Mouse (Mus musculus) hindbrain, embryonic 11.5 days (tissue): Measurements from ENCODE around the gene Ctnnd1. TPM values are rescaled to one million over a fixed set of nuclear protein-coding genes. Genes with fewer than 3 reads are reported as not detected.

Experiments
- ATAC-seq: fragments of 200-750 bp; cut with Nextera tagmentation; 2 replicates; pipeline ENCODE4 v1.8.0; 2017; ENCODE audit warnings: mild to moderate bottlenecking, moderate TSS enrichment, moderate library complexity; ENCODE audit not compliant: low FRiP score
- DNase-seq: peaks from one replicate; pipeline ENCODE4 v3.0.0-alpha.2; 2015; ENCODE audit warnings: low spot score
- H3K27ac ChIP-seq: fragments of 300-500 bp; sonication (generic); 2 replicates; pipeline ENCODE4 v1.5.1; 2014; ENCODE audit warnings: mild to moderate bottlenecking, low read depth, low read length
- H3K27me3 ChIP-seq: fragments of 300-500 bp; sonication (generic); 2 replicates; pipeline ENCODE4 v1.6.1; 2014; ENCODE audit warnings: mild to moderate bottlenecking, low read length, moderate library complexity, mixed read lengths; ENCODE audit not compliant: control insufficient read depth, insufficient read depth
- H3K36me3 ChIP-seq: fragments of 300-500 bp; sonication (generic); 2 replicates; pipeline ENCODE4 v1.6.1; 2014; ENCODE audit warnings: mild to moderate bottlenecking, low read length, moderate library complexity, mixed read lengths; ENCODE audit not compliant: control insufficient read depth, insufficient read depth
- H3K4me1 ChIP-seq: fragments of 300-500 bp; sonication (generic); replicated peaks from 2 replicates; pipeline ENCODE4 v1.6.1; 2014; ENCODE audit warnings: low read length, mixed read lengths; ENCODE audit not compliant: control insufficient read depth, insufficient read depth
- H3K4me2 ChIP-seq: fragments of 300-500 bp; sonication (generic); replicated peaks from 2 replicates; pipeline ENCODE4 v1.6.1; 2014; ENCODE audit warnings: mild to moderate bottlenecking, low read depth, low read length
- H3K4me3 ChIP-seq: fragments of 300-500 bp; sonication (generic); 2 replicates; pipeline ENCODE4 v1.5.1; 2014; ENCODE audit warnings: low read depth, low read length
- H3K9ac ChIP-seq: fragments of 300-500 bp; sonication (generic); 2 replicates; pipeline ENCODE4 v1.6.1; 2014; ENCODE audit warnings: low read depth, low read length
- H3K9me3 ChIP-seq: fragments of 300-500 bp; sonication (generic); 2 replicates; pipeline ENCODE4 v1.6.1; 2016; ENCODE audit warnings: low read length; ENCODE audit not compliant: control insufficient read depth
- WGBS: fragments of 180-500 bp; shearing (Covaris S2); extraction: QIAGEN DNeasy Blood & Tissue Kit; methylation state at CpG from one replicate; pipeline ENCODE4 v1.1.7; 2014; 5-methylcytosine and 5-hydroxymethylcytosine counted together
- polyA plus RNA-seq: library from polyadenylated mRNA; unstranded; fragments of >200 nt; fragmentation: Nextera tagmentation; extraction: Ambion mirVana; gene quantifications from 2 replicates; pipeline ENCODE4 v1.2.1, GENCODE M21; 2014

Ctnnd1 gene
- polyA plus RNA-seq, result 37.3 and 44.7 TPM in 2 replicates

- Histone ChIP-seq H3K4me3 (peak within 1 kb of the TSS; percentile 59), H3K4me2 (peak within 1 kb of the TSS; percentile 63)
Observed at GRCm38 (mm10) chr2:84650464-84651195, at the start of gene Ctnnd1. Gene Ctnnd1 (minus strand): TSS chr2:84650765.

GRCm38 (mm10) chr2:84695007-84695695 is 44.6 kb upstream of the Ctnnd1 start:
- ATAC-seq, result no peak
- no peak for DNase-seq
- no peaks in the 10 kb centered on the region for H3K9me3 ChIP-seq
- no peak overlapping the region for H3K27ac ChIP-seq
- no peaks in the 10 kb centered on the region for H3K27me3 ChIP-seq
- no peak overlapping the region for H3K9ac ChIP-seq
- H3K4me3 ChIP-seq, result no peak overlapping the region
- H3K4me1 ChIP-seq, result no peaks in the 10 kb centered on the region
- 95% methylated on average over 5 of the region's 5 CpGs for WGBS
- H3K4me2 ChIP-seq, result no peak overlapping the region
- H3K36me3 ChIP-seq, result peaks cover 12% of the 10 kb centered on the region

More at GRCm38 (mm10) chr2:84650464-84651195, at the start of gene Ctnnd1:
- H3K27me3 ChIP-seq, result no peaks in the 10 kb centered on the region
- no peaks in the 10 kb centered on the region for H3K36me3 ChIP-seq
- peak within 1 kb of the TSS; percentile 84 for H3K9ac ChIP-seq
- under 1% methylated on average over 15 of the region's 15 CpGs for WGBS
- DNase-seq (peak; percentile 84), ATAC-seq (peak; percentile 96)
- no peaks in the 10 kb centered on the region for H3K9me3 ChIP-seq
- H3K4me1 ChIP-seq, result no peaks in the 10 kb centered on the region
- peak within 1 kb of the TSS; percentile 85 for H3K27ac ChIP-seq

- WGBS, result 91% methylated on average over 12 of the region's 12 CpGs
- no peak overlapping the region for H3K4me3 ChIP-seq
- H3K9me3 ChIP-seq, result no peaks in the 10 kb centered on the region
- no peak overlapping the region for H3K4me2 ChIP-seq
- no peak overlapping the region for H3K9ac ChIP-seq
- no peak overlapping the region for H3K27ac ChIP-seq
- no peaks in the 10 kb centered on the region for H3K4me1 ChIP-seq
- ATAC-seq, result no peak
- peaks cover 28% of the 10 kb centered on the region for H3K36me3 ChIP-seq
- no peaks in the 10 kb centered on the region for H3K27me3 ChIP-seq
- no peak for DNase-seq
Observed at GRCm38 (mm10) chr2:84690050-84690449, 39.5 kb upstream of the Ctnnd1 start.

GRCm38 (mm10) chr2:84688080-84688844 is 37.7 kb upstream of the Ctnnd1 start:
- no peak overlapping the region for H3K27ac ChIP-seq
- DNase-seq (no peak), ATAC-seq (no peak)
- H3K4me1 ChIP-seq, result no peaks in the 10 kb centered on the region
- no peaks in the 10 kb centered on the region for H3K27me3 ChIP-seq
- no peak overlapping the region for H3K9ac ChIP-seq
- H3K36me3 ChIP-seq, result peaks cover 21% of the 10 kb centered on the region
- H3K4me2 ChIP-seq, result no peak overlapping the region
- H3K4me3 ChIP-seq, result no peak overlapping the region
- no peaks in the 10 kb centered on the region for H3K9me3 ChIP-seq
- 73% methylated on average over 2 of the region's 2 CpGs for WGBS

- ATAC-seq (no peak), DNase-seq (no peak)
- Histone ChIP-seq H3K4me1 (peaks cover 3% of the 10 kb centered on the region), H3K27ac (no peak overlapping the region), H3K9ac (no peak overlapping the region), H3K36me3 (peaks cover 9% of the 10 kb centered on the region; the same call in 1 of the 2 replicates), H3K9me3 (no peaks in the 10 kb centered on the region), H3K27me3 (no peaks in the 10 kb centered on the region), H3K4me2 (no peak overlapping the region), H3K4me3 (no peak overlapping the region)
- WGBS, result 91% methylated on average over 6 of the region's 6 CpGs
Observed at GRCm38 (mm10) chr2:84682605-84683183, 32.1 kb upstream of the Ctnnd1 start.

- Histone ChIP-seq H3K9ac (peak within 1 kb of the TSS; percentile 89), H3K4me3 (peak within 1 kb of the TSS; percentile 97), H3K4me2 (peak within 1 kb of the TSS; percentile 51), H3K9me3 (no peaks in the 10 kb centered on the region), H3K4me1 (peaks cover 3% of the 10 kb centered on the region), H3K27ac (peak within 1 kb of the TSS; percentile 58), H3K36me3 (0 out of 2 replicates have a peak, but pooled peaks cover 2% of the 10 kb centered on the region), H3K27me3 (no peaks in the 10 kb centered on the region)
- DNase-seq, result no peak
- 19% methylated on average over 8 of the region's 8 CpGs for WGBS
- ATAC-seq, result no peak
Observed at GRCm38 (mm10) chr2:84679016-84679415, 28.5 kb upstream of the Ctnnd1 start, which contains the start of gene Tmx2. Gene Tmx2 (minus strand): TSS chr2:84679140.

- ATAC-seq, result peak; percentile 100
- Histone ChIP-seq H3K27me3 (no peaks in the 10 kb centered on the region), H3K4me3 (peak within 1 kb of the TSS; percentile 97), H3K9me3 (no peaks in the 10 kb centered on the region), H3K36me3 (0 out of 2 replicates have a peak, but pooled peaks cover 2% of the 10 kb centered on the region), H3K9ac (peak within 1 kb of the TSS; percentile 89), H3K4me1 (peaks cover 3% of the 10 kb centered on the region), H3K27ac (peak within 1 kb of the TSS; percentile 58), H3K4me2 (peak within 1 kb of the TSS; percentile 51)
- peak; percentile 97 for DNase-seq
- under 1% methylated on average over 43 of the region's 44 CpGs for WGBS
Observed at GRCm38 (mm10) chr2:84677968-84678880, 27.7 kb upstream of the Ctnnd1 start, which contains the start of the genes Gm28635 and Med19. Gene Gm28635 (minus strand): TSS chr2:84678041. Gene Med19 (plus strand): TSS chr2:84678402.
